Mouse (Mus musculus) stomach, postnatal 0 days (tissue): ENCODE data around the gene Dmtf1.

ENCODE experiments used
- CTCF ChIP-seq: IDR thresholded peaks from 2 replicates; pipeline ENCODE4 v1.5.1; 2016; ENCODE audit warnings: antibody characterized with exemption, low read depth, mild to moderate bottlenecking, moderate library complexity
- EP300 ChIP-seq: optimal IDR thresholded peaks from 2 replicates; pipeline ENCODE3; 2016; ENCODE audit warnings: antibody characterized with exemption

DNA sequence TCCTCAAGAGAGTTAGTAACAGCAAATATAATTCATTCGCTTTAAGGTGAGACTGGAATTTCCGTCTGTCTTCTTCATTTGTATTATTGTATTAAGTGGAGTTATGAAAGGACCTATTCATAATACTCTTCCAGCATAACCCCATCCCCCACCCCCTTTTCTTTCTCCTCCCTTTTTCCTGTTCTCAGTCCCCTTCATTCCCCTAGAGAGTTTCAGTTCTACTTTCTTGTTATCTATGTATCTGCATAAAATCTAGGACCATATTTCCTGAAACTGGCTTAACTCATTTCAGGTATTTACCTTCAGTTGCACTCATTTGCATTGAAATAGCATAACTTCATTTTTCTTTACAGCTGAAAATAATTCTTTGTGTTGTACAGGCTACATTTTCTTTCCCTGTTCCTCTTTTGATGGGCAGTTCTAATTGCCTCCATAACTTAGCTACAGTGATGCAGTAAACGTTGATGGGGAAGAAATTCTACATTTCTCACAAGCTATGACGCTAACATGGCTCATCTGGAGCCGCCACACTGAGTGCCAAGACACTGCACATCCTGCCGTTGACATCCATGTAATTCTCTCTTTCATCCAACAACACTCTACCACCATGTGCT is 71.0 kb downstream of the Dmtf1 start:
- TF ChIP-seq CTCF (no peak), EP300 (no peak)
